Mouse (Mus musculus): ENCODE measurements around the gene Dcbld2. TPM values are rescaled to one million over a fixed set of nuclear protein-coding genes. Genes with fewer than 3 reads are reported as not detected.
"Not testable (repeated sequence)": the region's sequence is repeated elsewhere in the genome, so short reads cannot be mapped to it uniquely, and the experiment has no call there.

The Dcbld2 gene
- polyA plus RNA-seq, 1 experiment, result 0.24 TPM

GRCm38 (mm10) chr16:58456445-58456844, 48.2 kb downstream of the Dcbld2 start:
- TF ChIP-seq TAL1 (IDR thresholded peaks at IDR 0.05; ENCODE audit: low read length) (no peak), GATA1 (IDR thresholded peaks at IDR 0.05; ENCODE audit: low read length) (no peak)
- Histone ChIP-seq H3K36me3 (ENCODE audit: control insufficient read depth) (peaks cover 63% of the 10 kb centered on the region), H3K27me3 (ENCODE audit: control insufficient read depth) (no peaks in the 10 kb centered on the region), H3K4me1 (ENCODE audit: control insufficient read depth) (peaks cover 90% of the 10 kb centered on the region), H3K9me3 (ENCODE audit: control insufficient read depth, low read length) (no peaks in the 10 kb centered on the region), H3K4me3 (replicated peaks) (no peak overlapping the region)

DNA sequence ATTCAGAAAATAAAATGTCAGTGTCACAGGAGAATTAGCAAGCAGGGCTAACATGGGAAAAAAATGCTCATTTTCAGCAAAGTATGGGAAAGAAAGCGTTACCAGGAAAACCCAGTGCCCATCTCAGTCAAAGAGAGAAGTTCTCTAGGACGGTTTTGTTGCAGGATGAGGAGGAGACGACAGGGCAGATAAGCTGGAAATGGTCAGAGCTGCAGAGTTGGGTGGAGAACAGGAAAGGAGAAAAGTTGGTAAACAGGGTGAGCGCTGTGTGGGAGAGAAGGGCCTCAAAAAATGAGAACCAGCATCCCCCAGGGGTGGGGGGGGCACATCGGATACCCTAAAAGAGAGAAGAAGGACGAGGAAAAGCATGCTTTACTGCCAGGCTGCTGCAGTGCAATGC, 48.7 kb downstream of the Dcbld2 start:
- Histone ChIP-seq H3K36me3 (ENCODE audit: control insufficient read depth) (peaks cover 60% of the 10 kb centered on the region), H3K27me3 (ENCODE audit: control insufficient read depth) (no peaks in the 10 kb centered on the region), H3K9me3 (ENCODE audit: control insufficient read depth, low read length) (no peaks in the 10 kb centered on the region), H3K4me3 (replicated peaks) (no peak overlapping the region), H3K4me1 (ENCODE audit: control insufficient read depth) (peaks cover 89% of the 10 kb centered on the region)
- TF ChIP-seq GATA1 (IDR thresholded peaks at IDR 0.05; ENCODE audit: low read length), result no peak
- TF ChIP-seq TAL1 (IDR thresholded peaks at IDR 0.05; ENCODE audit: low read length), result no peak

DNA sequence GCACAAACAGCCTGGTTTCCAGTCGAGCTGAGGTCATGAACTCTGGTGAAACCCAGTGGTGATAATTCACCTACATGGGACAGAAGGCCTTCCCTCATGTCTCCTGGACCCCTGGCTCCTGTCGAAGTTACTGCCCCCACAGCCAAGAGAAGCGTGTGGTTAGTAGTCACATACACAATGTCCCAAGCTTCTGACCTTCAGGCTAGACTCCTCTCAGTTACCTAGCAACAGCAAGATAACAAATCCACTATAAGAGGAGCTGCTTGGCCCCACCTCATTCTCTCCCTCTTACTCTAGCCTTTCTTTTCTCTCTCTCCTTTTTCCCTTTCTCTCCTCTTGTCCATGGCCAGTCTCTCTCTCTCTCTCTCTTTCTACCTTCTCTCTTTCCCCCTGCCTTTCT, 51.7 kb downstream of the Dcbld2 start:
- H3K36me3 ChIP-seq (ENCODE audit: control insufficient read depth), result peaks cover 69% of the 10 kb centered on the region
- H3K4me3 ChIP-seq (replicated peaks); H3K27me3 ChIP-seq (ENCODE audit: control insufficient read depth); H3K9me3 ChIP-seq (ENCODE audit: control insufficient read depth, low read length): not testable (repeated sequence)
- H3K4me1 ChIP-seq (ENCODE audit: control insufficient read depth), result peaks cover 75% of the 10 kb centered on the region

GRCm38 (mm10) chr16:58460386-58460785, 52.1 kb downstream of the Dcbld2 start:
- Histone ChIP-seq H3K4me3 (replicated peaks) (no peak overlapping the region), H3K36me3 (ENCODE audit: control insufficient read depth) (peaks cover 71% of the 10 kb centered on the region), H3K27me3 (ENCODE audit: control insufficient read depth) (no peaks in the 10 kb centered on the region), H3K4me1 (ENCODE audit: control insufficient read depth) (peaks cover 74% of the 10 kb centered on the region), H3K9me3 (ENCODE audit: control insufficient read depth, low read length) (no peaks in the 10 kb centered on the region)
- TF ChIP-seq GATA1 (IDR thresholded peaks at IDR 0.05; ENCODE audit: low read length) (no peak), TAL1 (IDR thresholded peaks at IDR 0.05; ENCODE audit: low read length) (no peak)

GRCm38 (mm10) chr16:58461856-58462518, 53.7 kb downstream of the Dcbld2 start:
- no peaks in the 10 kb centered on the region for H3K9me3 ChIP-seq (ENCODE audit: control insufficient read depth, low read length)
- H3K27me3 ChIP-seq (ENCODE audit: control insufficient read depth), result no peaks in the 10 kb centered on the region
- H3K36me3 ChIP-seq (ENCODE audit: control insufficient read depth), result peaks cover 83% of the 10 kb centered on the region
- no peak overlapping the region for H3K4me3 ChIP-seq (replicated peaks)
- peaks cover 62% of the 10 kb centered on the region for H3K4me1 ChIP-seq (ENCODE audit: control insufficient read depth)
- TF ChIP-seq GATA1 (IDR thresholded peaks at IDR 0.05; ENCODE audit: low read length) (no peak), TAL1 (IDR thresholded peaks at IDR 0.05; ENCODE audit: low read length) (no peak)

GRCm38 (mm10) chr16:58462519-58462918, 54.3 kb downstream of the Dcbld2 start:
- Histone ChIP-seq H3K36me3 (ENCODE audit: control insufficient read depth) (peaks cover 84% of the 10 kb centered on the region), H3K27me3 (ENCODE audit: control insufficient read depth) (no peaks in the 10 kb centered on the region), H3K4me3 (replicated peaks) (no peak overlapping the region), H3K9me3 (ENCODE audit: control insufficient read depth, low read length) (no peaks in the 10 kb centered on the region), H3K4me1 (ENCODE audit: control insufficient read depth) (peaks cover 57% of the 10 kb centered on the region)
- no peak for TF ChIP-seq GATA1 (IDR thresholded peaks at IDR 0.05; ENCODE audit: low read length)

GRCm38 (mm10) chr16:58464051-58464450, 55.8 kb downstream of the Dcbld2 start:
- no peak overlapping the region for H3K4me3 ChIP-seq (replicated peaks)
- TF ChIP-seq GATA1 (IDR thresholded peaks at IDR 0.05; ENCODE audit: low read length) (no peak), TAL1 (IDR thresholded peaks at IDR 0.05; ENCODE audit: low read length) (no peak)
- no peaks in the 10 kb centered on the region for H3K9me3 ChIP-seq (ENCODE audit: control insufficient read depth, low read length)
- no peaks in the 10 kb centered on the region for H3K27me3 ChIP-seq (ENCODE audit: control insufficient read depth)
- peaks cover 86% of the 10 kb centered on the region for H3K36me3 ChIP-seq (ENCODE audit: control insufficient read depth)
- peaks cover 46% of the 10 kb centered on the region for H3K4me1 ChIP-seq (ENCODE audit: control insufficient read depth)

DNA sequence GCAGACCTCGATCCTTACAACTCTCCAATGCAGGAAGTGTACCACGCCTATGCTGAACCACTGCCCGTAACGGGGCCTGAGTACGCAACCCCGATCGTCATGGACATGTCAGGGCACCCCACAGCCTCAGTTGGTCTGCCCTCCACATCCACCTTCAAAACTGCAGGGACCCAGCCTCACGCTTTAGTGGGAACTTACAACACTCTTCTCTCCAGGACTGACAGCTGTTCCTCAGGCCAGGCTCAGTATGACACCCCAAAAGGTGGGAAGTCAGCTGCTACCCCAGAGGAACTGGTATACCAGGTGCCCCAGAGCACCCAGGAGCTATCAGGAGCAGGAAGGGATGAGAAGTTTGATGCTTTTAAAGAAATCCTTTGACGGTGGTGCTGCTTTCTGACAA, 57.2 kb downstream of the Dcbld2 start:
- no peak overlapping the region for H3K4me3 ChIP-seq (replicated peaks)
- no peaks in the 10 kb centered on the region for H3K9me3 ChIP-seq (ENCODE audit: control insufficient read depth, low read length)
- H3K36me3 ChIP-seq (ENCODE audit: control insufficient read depth), result peaks cover 91% of the 10 kb centered on the region
- peaks cover 35% of the 10 kb centered on the region for H3K4me1 ChIP-seq (ENCODE audit: control insufficient read depth)
- H3K27me3 ChIP-seq (ENCODE audit: control insufficient read depth), result no peaks in the 10 kb centered on the region
- TF ChIP-seq GATA1 (IDR thresholded peaks at IDR 0.05; ENCODE audit: low read length) (no peak), TAL1 (IDR thresholded peaks at IDR 0.05; ENCODE audit: low read length) (no peak)

DNA sequence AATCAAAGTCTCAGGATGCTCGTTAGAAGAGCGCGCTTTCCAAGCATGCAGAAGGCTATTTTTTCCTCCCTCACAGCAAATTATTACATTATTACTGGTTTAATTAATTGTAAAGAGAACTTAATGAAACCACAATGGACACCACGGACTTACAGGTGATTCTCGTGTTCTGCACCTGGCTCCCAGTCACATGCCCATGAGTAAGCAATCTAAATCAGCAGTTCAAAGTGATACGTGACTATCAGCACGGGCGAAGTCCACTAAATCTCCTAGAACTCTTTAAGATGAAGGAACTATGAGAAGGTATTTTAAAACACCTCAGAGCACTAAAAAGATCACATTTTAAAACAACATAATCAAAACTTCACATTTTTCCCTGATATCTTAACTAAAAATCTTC, 61.8 kb downstream of the Dcbld2 start:
- Histone ChIP-seq H3K4me3 (replicated peaks) (no peak overlapping the region), H3K36me3 (ENCODE audit: control insufficient read depth) (peaks cover 100% of the 10 kb centered on the region), H3K9me3 (ENCODE audit: control insufficient read depth, low read length) (no peaks in the 10 kb centered on the region), H3K4me1 (ENCODE audit: control insufficient read depth) (peaks cover 26% of the 10 kb centered on the region), H3K27me3 (ENCODE audit: control insufficient read depth) (no peaks in the 10 kb centered on the region)
- TF ChIP-seq GATA1 (IDR thresholded peaks at IDR 0.05; ENCODE audit: low read length), result no peak
- TF ChIP-seq TAL1 (IDR thresholded peaks at IDR 0.05; ENCODE audit: low read length), result no peak

DNA sequence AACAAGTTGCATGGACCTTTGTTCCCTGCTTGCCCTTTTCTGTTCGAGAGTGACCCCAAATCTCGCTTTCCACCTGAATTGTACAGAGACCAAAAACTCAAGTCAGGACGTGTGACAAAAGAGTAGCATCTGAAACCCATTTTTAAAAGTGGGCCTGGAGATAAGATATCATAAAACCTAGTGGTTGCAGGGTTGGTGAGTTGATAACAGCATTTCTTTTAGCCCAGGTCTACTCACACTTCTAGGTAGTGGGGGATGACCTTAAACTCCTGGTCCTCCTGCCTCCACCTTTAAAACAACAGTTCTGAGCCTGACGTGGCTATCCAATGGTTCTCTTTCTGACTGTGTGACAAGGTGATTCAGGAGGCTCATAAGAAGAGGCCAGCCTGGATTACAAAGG, 62.6 kb downstream of the Dcbld2 start:
- Histone ChIP-seq H3K27me3 (ENCODE audit: control insufficient read depth) (no peaks in the 10 kb centered on the region), H3K36me3 (ENCODE audit: control insufficient read depth) (peaks cover 100% of the 10 kb centered on the region), H3K4me3 (replicated peaks) (no peak overlapping the region), H3K9me3 (ENCODE audit: control insufficient read depth, low read length) (no peaks in the 10 kb centered on the region), H3K4me1 (ENCODE audit: control insufficient read depth) (peaks cover 22% of the 10 kb centered on the region)
- TF ChIP-seq GATA1 (IDR thresholded peaks at IDR 0.05; ENCODE audit: low read length) (no peak), TAL1 (IDR thresholded peaks at IDR 0.05; ENCODE audit: low read length) (no peak)

Measured in erythroblast, embryonic 14.5 days (primary cell).